8 mouse cellular contexts compared by ENCODE assay signal in genomic region chr13:5592556-5593061, GRCm38 (mm10).
A peak's percentile ranks its signal among the peaks of the same experiment; 100 is the strongest.
DNase-seq lines count a peak whose midpoint lies in the region; ATAC-seq lines count a peak whose summit lies in the region.

No protein-coding gene starts in this region.

- no peaks in the 10 kb centered on the region for H3K9me3 ChIP-seq in hindbrain, embryonic 11.5 days (ENCODE audit: control insufficient read depth, low read length)
- no peaks in the 10 kb centered on the region for H3K9me3 ChIP-seq in hindbrain, embryonic 13.5 days

- peak; percentile 64 for ATAC-seq in hindbrain, embryonic 11.5 days (ENCODE audit: low FRiP score)
- no peak; the same call in 1 of the 2 replicates for ATAC-seq in hindbrain, embryonic 13.5 days (ENCODE audit: low FRiP score)
- peak; percentile 97 to 99 for ATAC-seq in hematopoietic stem cell, adult 5-6 weeks (replicated peaks in 1 of 2; ENCODE audit: insufficient read depth in 1 of 2, low FRiP score in 2 of 2, low TSS enrichment in 1 of 2, low read depth in 1 of 2, poor library complexity in 2 of 2, severe bottlenecking in 2 of 2)

- no peak overlapping the region for H3K4me2 ChIP-seq in hindbrain, embryonic 11.5 days (replicated peaks; ENCODE audit: low read depth, low read length)
- no peak overlapping the region for H3K4me2 ChIP-seq in hindbrain, embryonic 13.5 days

- H3K27ac ChIP-seq in hindbrain, embryonic 11.5 days (ENCODE audit: low read depth, low read length), result no peak overlapping the region
- H3K27ac ChIP-seq in hindbrain, embryonic 13.5 days, result no peak overlapping the region
- peak overlapping the region; percentile 69 for H3K27ac ChIP-seq in macrophage

- no peaks in the 10 kb centered on the region for H3K27me3 ChIP-seq in hindbrain, embryonic 11.5 days (ENCODE audit: control insufficient read depth, insufficient read depth, low read length)
- H3K27me3 ChIP-seq in hindbrain, embryonic 13.5 days, result no peaks in the 10 kb centered on the region

- no peaks in the 10 kb centered on the region for H3K79me2 ChIP-seq in macrophage (ENCODE audit: inconsistent target)

- 0 out of 2 replicates have a peak, but pooled peaks cover 2% of the 10 kb centered on the region for H3K4me1 ChIP-seq in hindbrain, embryonic 11.5 days (replicated peaks; ENCODE audit: control insufficient read depth, insufficient read depth, low read length)
- H3K4me1 ChIP-seq in hindbrain, embryonic 13.5 days (replicated peaks), result peaks cover 5% of the 10 kb centered on the region; the same call in 1 of the 2 replicates

- H3K36me3 ChIP-seq in hindbrain, embryonic 11.5 days (ENCODE audit: control insufficient read depth, insufficient read depth, low read length), result no peaks in the 10 kb centered on the region
- no peaks in the 10 kb centered on the region for H3K36me3 ChIP-seq in hindbrain, embryonic 13.5 days
- H3K36me3 ChIP-seq in macrophage (ENCODE audit: inconsistent target), result no peaks in the 10 kb centered on the region

- WGBS in hindbrain, embryonic 11.5 days, result 59% methylated on average over 3 of the region's 3 CpGs
- WGBS in hindbrain, embryonic 13.5 days, result 45% methylated on average over 3 of the region's 3 CpGs
- WGBS in macrophage (ENCODE audit: missing documents), result 7% methylated on average over 3 of the region's 3 CpGs

- DNase-seq in hindbrain, embryonic 11.5 days (ENCODE audit: low spot score), result peak; percentile 9
- peak; percentile 61 for DNase-seq in brain, adult 2 months (ENCODE audit: low read depth, low spot score)
- no peak for DNase-seq in urinary bladder, postnatal 14 days (ENCODE audit: low spot score)
- no peak for DNase-seq in urinary bladder, adult 2 months (ENCODE audit: low spot score)
- no peak for DNase-seq in testis, postnatal 14 days (ENCODE audit: low spot score)

- H3K9ac ChIP-seq in hindbrain, embryonic 11.5 days (ENCODE audit: low read depth, low read length), result no peak overlapping the region
- H3K9ac ChIP-seq in hindbrain, embryonic 13.5 days, result no peak overlapping the region

- H3K4me3 ChIP-seq in hindbrain, embryonic 11.5 days (ENCODE audit: low read depth, low read length), result no peak overlapping the region
- no peak overlapping the region for H3K4me3 ChIP-seq in hindbrain, embryonic 13.5 days
- H3K4me3 ChIP-seq in macrophage (ENCODE audit: inconsistent target), result peak overlapping the region; percentile 5; the same call in 1 of the 2 replicates

Comparison
In these comparisons a context has a peak if more than half of its experiments do, and no peak if none do; other contexts are left out.
1. DNase-seq: peak in hindbrain, embryonic 11.5 days (single experiment) and brain, adult 2 months (single experiment); none in urinary bladder, postnatal 14 days (single experiment), urinary bladder, adult 2 months (single experiment) and testis, postnatal 14 days (single experiment).